In genomic region chr11:58643350-58643749, GRCm38 (mm10) we compare ENCODE assay signal across 10 mouse cellular contexts. TPM values are rescaled to one million over a fixed set of nuclear protein-coding genes. Genes with fewer than 3 reads are reported as not detected.
DNase-seq lines count a peak whose midpoint lies in the region; ATAC-seq and TF ChIP-seq lines count a peak whose summit lies in the region.
"Had no signal": no experiment of that assay in that cellular context is flagged by ENCODE, and none has a peak within 500 bp of the region (broad histone marks: within the 10 kb centered on the region; RNA-seq: fewer than 3 reads in every experiment).

No protein-coding gene starts in this region.

- H3K4me2 ChIP-seq in forebrain, embryonic 12.5 days: no peak overlapping the region
- H3K4me2 ChIP-seq in midbrain, postnatal 0 days (ENCODE audit: low read depth, low read length, poor library complexity, severe bottlenecking): no peak overlapping the region
- no peak overlapping the region for H3K4me2 ChIP-seq in midbrain, embryonic 11.5 days

- no peaks in the 10 kb centered on the region for H3K36me3 ChIP-seq in forebrain, embryonic 10.5 days (replicated peaks)
- H3K36me3 ChIP-seq in forebrain, embryonic 12.5 days (replicated peaks): no peaks in the 10 kb centered on the region
- no peaks in the 10 kb centered on the region for H3K36me3 ChIP-seq in midbrain, postnatal 0 days (ENCODE audit: insufficient read depth, low read length)
- H3K36me3 ChIP-seq in midbrain, embryonic 11.5 days (ENCODE audit: control insufficient read depth, insufficient read depth, low read length): no peaks in the 10 kb centered on the region

- no peak overlapping the region for H3K4me3 ChIP-seq in forebrain, embryonic 10.5 days
- H3K4me3 ChIP-seq in forebrain, embryonic 12.5 days (replicated peaks): no peak overlapping the region
- H3K4me3 ChIP-seq in midbrain, postnatal 0 days (ENCODE audit: low read depth, low read length): no peak overlapping the region
- no peak overlapping the region for H3K4me3 ChIP-seq in midbrain, embryonic 11.5 days (ENCODE audit: low read depth, low read length)
- H3K4me3 ChIP-seq in layer of hippocampus, adult 2 months: no peak overlapping the region

- peaks cover 12% of the 10 kb centered on the region for H3K4me1 ChIP-seq in forebrain, embryonic 10.5 days
- peaks cover 10% of the 10 kb centered on the region for H3K4me1 ChIP-seq in forebrain, embryonic 12.5 days
- peaks cover 4% of the 10 kb centered on the region; the same call in 1 of the 2 replicates for H3K4me1 ChIP-seq in midbrain, postnatal 0 days (ENCODE audit: insufficient read depth, low read length)
- H3K4me1 ChIP-seq in midbrain, embryonic 11.5 days (ENCODE audit: control insufficient read depth, insufficient read depth, low read length): peaks cover 5% of the 10 kb centered on the region

- peak; percentile 39 for DNase-seq in forebrain, embryonic 10.5 days (ENCODE audit: extremely low spot score, low spot score)
- DNase-seq in midbrain, postnatal 0 days (ENCODE audit: low spot score): no peak
- DNase-seq in midbrain, embryonic 11.5 days (ENCODE audit: low spot score, missing footprints): no peak
- peak; percentile 41 to 46 for DNase-seq in layer of hippocampus, adult 2 months (ENCODE audit: low spot score in 2 of 2)
- DNase-seq in thymus, postnatal 10 days (ENCODE audit: low spot score in 2 of 2): peak; percentile 25 to 70

- ATAC-seq in forebrain, embryonic 12.5 days (ENCODE audit: low FRiP score): no peak
- no peak for ATAC-seq in midbrain, postnatal 0 days (ENCODE audit: low FRiP score)
- ATAC-seq in midbrain, embryonic 11.5 days (ENCODE audit: low FRiP score): no peak
- peak; percentile 57 for ATAC-seq in common myeloid progenitor, adult 5-6 weeks (replicated peaks; ENCODE audit: low read depth, poor library complexity, severe bottlenecking)
- peak; percentile 53 for ATAC-seq in megakaryocyte-erythroid progenitor cell, adult 5-6 weeks (replicated peaks; ENCODE audit: low FRiP score, low TSS enrichment, poor library complexity, severe bottlenecking)

- H3K9me3 ChIP-seq in forebrain, embryonic 10.5 days: no peaks in the 10 kb centered on the region
- H3K9me3 ChIP-seq in forebrain, embryonic 12.5 days: no peaks in the 10 kb centered on the region
- H3K9me3 ChIP-seq in midbrain, postnatal 0 days (ENCODE audit: low read length): no peaks in the 10 kb centered on the region
- no peaks in the 10 kb centered on the region for H3K9me3 ChIP-seq in midbrain, embryonic 11.5 days (ENCODE audit: control insufficient read depth, low read length)

- peaks cover 37% of the 10 kb centered on the region for H3K27me3 ChIP-seq in forebrain, embryonic 10.5 days (ENCODE audit: poor library complexity, severe bottlenecking)
- H3K27me3 ChIP-seq in forebrain, embryonic 12.5 days: peaks cover 32% of the 10 kb centered on the region
- H3K27me3 ChIP-seq in midbrain, postnatal 0 days (ENCODE audit: insufficient read depth, low read length): no peaks in the 10 kb centered on the region
- peaks cover 3% of the 10 kb centered on the region; the same call in 1 of the 2 replicates for H3K27me3 ChIP-seq in midbrain, embryonic 11.5 days (ENCODE audit: control insufficient read depth, insufficient read depth, low read length)

- TF ChIP-seq CTCF in midbrain, postnatal 0 days (IDR thresholded peaks at IDR 0.05): peak; percentile 55
- peak; percentile 85 for TF ChIP-seq CTCF in layer of hippocampus, adult 2 months (conservative IDR thresholded peaks at IDR 0.05)

- WGBS in forebrain, embryonic 10.5 days: 44% methylated on average over 6 of the region's 6 CpGs
- 40% methylated on average over 6 of the region's 6 CpGs for WGBS in forebrain, embryonic 12.5 days
- WGBS in midbrain, postnatal 0 days: 37% methylated on average over 6 of the region's 6 CpGs
- 36% methylated on average over 6 of the region's 6 CpGs for WGBS in midbrain, embryonic 11.5 days

- H3K27ac ChIP-seq in forebrain, embryonic 10.5 days: no peak overlapping the region
- no peak overlapping the region for H3K27ac ChIP-seq in forebrain, embryonic 12.5 days
- H3K27ac ChIP-seq in midbrain, postnatal 0 days (ENCODE audit: low read depth, low read length): no peak overlapping the region
- H3K27ac ChIP-seq in midbrain, embryonic 11.5 days (ENCODE audit: low read depth, low read length): no peak overlapping the region
- H3K27ac ChIP-seq in layer of hippocampus, adult 2 months: no peak overlapping the region

- no peak overlapping the region for H3K9ac ChIP-seq in forebrain, embryonic 12.5 days
- H3K9ac ChIP-seq in midbrain, postnatal 0 days (replicated peaks; ENCODE audit: low read length, poor library complexity, severe bottlenecking): no peak overlapping the region
- H3K9ac ChIP-seq in midbrain, embryonic 11.5 days (ENCODE audit: low read length): no peak overlapping the region

RNA-seq across cellular contexts. Expression of gene Trim58, which starts 3.1 kb away (rescaled TPM):
- 0.33 and 0.35 TPM in 2 replicates for polyA plus RNA-seq in forebrain, embryonic 10.5 days (2016; fragmentation: Nextera tagmentation; extraction: Ambion mirVana)
- 0.36 and 0.49 TPM in 2 replicates for polyA plus RNA-seq in forebrain, embryonic 12.5 days (2016; fragmentation: Nextera tagmentation; extraction: Ambion mirVana)
- 0.22 and 0.76 TPM in 2 replicates for total RNA-seq in midbrain, postnatal 0 days (2014; rRNA removed)
- 0.20 and 0.38 TPM in 2 replicates for polyA plus RNA-seq in midbrain, postnatal 0 days (2015; fragmentation: Nextera tagmentation; extraction: Ambion mirVana)
- 0.10 and 0.63 TPM in 2 replicates for polyA plus RNA-seq in midbrain, embryonic 11.5 days (2014; fragmentation: Nextera tagmentation; extraction: Ambion mirVana)
- 4.7 and 8.4 TPM in 2 replicates for total RNA-seq in common myeloid progenitor, adult 5-6 weeks (2017)
- not detected for total RNA-seq in layer of hippocampus, adult 2 months (2021)
- total RNA-seq in megakaryocyte-erythroid progenitor cell, adult 5-6 weeks (2014; fragmentation: Nextera tagmentation): 10.9 and 13.2 TPM in 2 replicates
- 5.3 and 8.0 TPM in 2 replicates for total RNA-seq in megakaryocyte-erythroid progenitor cell, adult 5-6 weeks (2017)

RNA-seq across cellular contexts. Expression of gene Olfr323, which starts 13.0 kb away (rescaled TPM):
- not detected in 2 replicates for polyA plus RNA-seq in forebrain, embryonic 10.5 days (2016; fragmentation: Nextera tagmentation; extraction: Ambion mirVana)
- polyA plus RNA-seq in forebrain, embryonic 12.5 days (2016; fragmentation: Nextera tagmentation; extraction: Ambion mirVana): not detected in 2 replicates
- 0.16 TPM in 1 of 2 replicates, not detected in the other for total RNA-seq in midbrain, postnatal 0 days (2014; rRNA removed)
- not detected in 2 replicates for polyA plus RNA-seq in midbrain, postnatal 0 days (2015; fragmentation: Nextera tagmentation; extraction: Ambion mirVana)
- not detected in 2 replicates for polyA plus RNA-seq in midbrain, embryonic 11.5 days (2014; fragmentation: Nextera tagmentation; extraction: Ambion mirVana)
- not detected in 2 replicates for total RNA-seq in common myeloid progenitor, adult 5-6 weeks (2017)
- total RNA-seq in layer of hippocampus, adult 2 months (2021): not detected
- not detected in 2 replicates for total RNA-seq in megakaryocyte-erythroid progenitor cell, adult 5-6 weeks (2014; fragmentation: Nextera tagmentation)
- total RNA-seq in megakaryocyte-erythroid progenitor cell, adult 5-6 weeks (2017): not detected in 2 replicates
- total RNA-seq: left cerebral cortex, postnatal 10 days had no signal

RNA-seq across cellular contexts. Expression of gene Olfr322, which starts 15.2 kb away (rescaled TPM):
- not detected in 2 replicates for polyA plus RNA-seq in forebrain, embryonic 10.5 days (2016; fragmentation: Nextera tagmentation; extraction: Ambion mirVana)
- polyA plus RNA-seq in forebrain, embryonic 12.5 days (2016; fragmentation: Nextera tagmentation; extraction: Ambion mirVana): not detected in 2 replicates
- not detected in 2 replicates for total RNA-seq in midbrain, postnatal 0 days (2014; rRNA removed)
- not detected in 2 replicates for polyA plus RNA-seq in midbrain, postnatal 0 days (2015; fragmentation: Nextera tagmentation; extraction: Ambion mirVana)
- polyA plus RNA-seq in midbrain, embryonic 11.5 days (2014; fragmentation: Nextera tagmentation; extraction: Ambion mirVana): 0.07 TPM in 1 of 2 replicates, not detected in the other
- 0.27 TPM in 1 of 2 replicates, not detected in the other for total RNA-seq in common myeloid progenitor, adult 5-6 weeks (2017)
- not detected for total RNA-seq in layer of hippocampus, adult 2 months (2021)
- total RNA-seq in megakaryocyte-erythroid progenitor cell, adult 5-6 weeks (2014; fragmentation: Nextera tagmentation): not detected in 2 replicates
- total RNA-seq in megakaryocyte-erythroid progenitor cell, adult 5-6 weeks (2017): 0.15 TPM in 1 of 2 replicates, not detected in the other
- total RNA-seq: left cerebral cortex, postnatal 10 days had no signal
- polyA plus RNA-seq: stomach, embryonic 16.5 days had no signal

RNA-seq across cellular contexts. Expression of gene 2210407C18Rik, which starts 27.5 kb away (rescaled TPM):
- not detected in 2 replicates for polyA plus RNA-seq in forebrain, embryonic 10.5 days (2016; fragmentation: Nextera tagmentation; extraction: Ambion mirVana)
- not detected in 2 replicates for polyA plus RNA-seq in forebrain, embryonic 12.5 days (2016; fragmentation: Nextera tagmentation; extraction: Ambion mirVana)
- not detected in 2 replicates for total RNA-seq in midbrain, postnatal 0 days (2014; rRNA removed)
- polyA plus RNA-seq in midbrain, postnatal 0 days (2015; fragmentation: Nextera tagmentation; extraction: Ambion mirVana): not detected in 2 replicates
- not detected in 2 replicates for polyA plus RNA-seq in midbrain, embryonic 11.5 days (2014; fragmentation: Nextera tagmentation; extraction: Ambion mirVana)
- total RNA-seq in common myeloid progenitor, adult 5-6 weeks (2017): not detected in 2 replicates
- total RNA-seq in layer of hippocampus, adult 2 months (2021): not detected
- not detected in 2 replicates for total RNA-seq in megakaryocyte-erythroid progenitor cell, adult 5-6 weeks (2014; fragmentation: Nextera tagmentation)
- total RNA-seq in megakaryocyte-erythroid progenitor cell, adult 5-6 weeks (2017): not detected in 2 replicates
- total RNA-seq: left cerebral cortex, postnatal 10 days had no signal

RNA-seq across cellular contexts. Expression of gene Olfr320, which starts 37.5 kb away (rescaled TPM):
- polyA plus RNA-seq in forebrain, embryonic 10.5 days (2016; fragmentation: Nextera tagmentation; extraction: Ambion mirVana): not detected in 2 replicates
- not detected in 2 replicates for polyA plus RNA-seq in forebrain, embryonic 12.5 days (2016; fragmentation: Nextera tagmentation; extraction: Ambion mirVana)
- not detected in 2 replicates for total RNA-seq in midbrain, postnatal 0 days (2014; rRNA removed)
- polyA plus RNA-seq in midbrain, postnatal 0 days (2015; fragmentation: Nextera tagmentation; extraction: Ambion mirVana): not detected in 2 replicates
- polyA plus RNA-seq in midbrain, embryonic 11.5 days (2014; fragmentation: Nextera tagmentation; extraction: Ambion mirVana): not detected in 2 replicates
- not detected in 2 replicates for total RNA-seq in common myeloid progenitor, adult 5-6 weeks (2017)
- total RNA-seq in layer of hippocampus, adult 2 months (2021): not detected
- total RNA-seq in megakaryocyte-erythroid progenitor cell, adult 5-6 weeks (2014; fragmentation: Nextera tagmentation): not detected in 2 replicates
- not detected in 2 replicates for total RNA-seq in megakaryocyte-erythroid progenitor cell, adult 5-6 weeks (2017)
- total RNA-seq: left cerebral cortex, postnatal 10 days had no signal
- polyA plus RNA-seq: stomach, embryonic 16.5 days had no signal

Comparison
In these comparisons a context has a peak if more than half of its experiments do, and no peak if none do; other contexts are left out.
1. DNase-seq: peak in forebrain, embryonic 10.5 days (single experiment), layer of hippocampus, adult 2 months (2 of 2) and thymus, postnatal 10 days (2 of 2); none in midbrain, postnatal 0 days (single experiment) and midbrain, embryonic 11.5 days (single experiment).
2. ATAC-seq: peak in common myeloid progenitor, adult 5-6 weeks (single experiment) and megakaryocyte-erythroid progenitor cell, adult 5-6 weeks (single experiment); none in forebrain, embryonic 12.5 days (single experiment), midbrain, postnatal 0 days (single experiment) and midbrain, embryonic 11.5 days (single experiment).